Mouse (Mus musculus): ENCODE measurements around the gene Optn. TPM values are rescaled to one million over a fixed set of nuclear protein-coding genes. Genes with fewer than 3 reads are reported as not detected.
"Not testable (repeated sequence)": the region's sequence is repeated elsewhere in the genome, so short reads cannot be mapped to it uniquely, and the experiment has no call there.

Gene Optn
- 10 to 100 TPM; 13.0 to 15.3 TPM for total RNA-seq (2021)

- DNase-seq = peak; percentile 74 to 80
Measured at GRCm38 (mm10) chr2:5063299-5064205, at the start of gene Optn. Gene Optn (minus strand): TSS chr2:5064051.

- DNase-seq = no peak
Measured at GRCm38 (mm10) chr2:5112785-5113291, 49.0 kb upstream of the Optn start.

- no peak for DNase-seq
Measured at GRCm38 (mm10) chr2:5102891-5103290, 39.0 kb upstream of the Optn start.

- no peak for DNase-seq
Measured at GRCm38 (mm10) chr2:5101743-5102245, 37.9 kb upstream of the Optn start.

GRCm38 (mm10) chr2:5099176-5099575 lies 35.3 kb upstream of the Optn start:
- DNase-seq = no peak

GRCm38 (mm10) chr2:5097786-5098445 lies 34.1 kb upstream of the Optn start:
- no peak for DNase-seq

GRCm38 (mm10) chr2:5095316-5095715 lies 31.5 kb upstream of the Optn start:
- DNase-seq = no peak

GRCm38 (mm10) chr2:5094876-5095275 lies 31.0 kb upstream of the Optn start:
- no peak for DNase-seq

- DNase-seq = peak in 1 of 2 experiments; percentile 12
Measured at GRCm38 (mm10) chr2:5090385-5090784, 26.5 kb upstream of the Optn start.

- DNase-seq = no peak
Measured at GRCm38 (mm10) chr2:5087667-5088066, 23.8 kb upstream of the Optn start.

GRCm38 (mm10) chr2:5083739-5084138 lies 19.9 kb upstream of the Optn start:
- no peak for DNase-seq

- no peak for DNase-seq
Measured at GRCm38 (mm10) chr2:5080053-5080787, 16.4 kb upstream of the Optn start.

GRCm38 (mm10) chr2:5077937-5078336 lies 14.1 kb upstream of the Optn start:
- no peak for DNase-seq

GRCm38 (mm10) chr2:5077490-5077889 lies 13.6 kb upstream of the Optn start:
- DNase-seq = no peak

GRCm38 (mm10) chr2:5075856-5076255 lies 12.0 kb upstream of the Optn start:
- DNase-seq = no peak

GRCm38 (mm10) chr2:5075432-5075831 lies 11.6 kb upstream of the Optn start:
- DNase-seq = no peak

- no peak for DNase-seq
Measured at GRCm38 (mm10) chr2:5073785-5074184, 9.9 kb upstream of the Optn start.

GRCm38 (mm10) chr2:5067951-5068350 lies 4.1 kb upstream of the Optn start:
- DNase-seq = no peak

- not testable (repeated sequence) for DNase-seq
Measured at GRCm38 (mm10) chr2:5067254-5067653, 3.4 kb upstream of the Optn start.

GRCm38 (mm10) chr2:5064247-5064646 lies 396 bp upstream of the Optn start:
- no peak for DNase-seq

- no peak for DNase-seq
Measured at GRCm38 (mm10) chr2:5062496-5063298, 1.2 kb downstream of the Optn start.
